Mouse (Mus musculus) embryonic fibroblast, embryonic 13.5 days (primary cell): ENCODE data around the gene Ret.

Experiments
- CTCF ChIP-seq: IDR thresholded peaks from 2 replicates; pipeline ENCODE4 v1.5.1; 2011; ENCODE audit warnings: mild to moderate bottlenecking, control low read depth, low read length, moderate library complexity, borderline replicate concordance; ENCODE audit not compliant: insufficient read depth
- POLR2A ChIP-seq: IDR thresholded peaks from 2 replicates; pipeline ENCODE4 v1.6.1; 2011; ENCODE audit warnings: low read depth, mild to moderate bottlenecking, control low read depth, low read length, moderate library complexity

DNA sequence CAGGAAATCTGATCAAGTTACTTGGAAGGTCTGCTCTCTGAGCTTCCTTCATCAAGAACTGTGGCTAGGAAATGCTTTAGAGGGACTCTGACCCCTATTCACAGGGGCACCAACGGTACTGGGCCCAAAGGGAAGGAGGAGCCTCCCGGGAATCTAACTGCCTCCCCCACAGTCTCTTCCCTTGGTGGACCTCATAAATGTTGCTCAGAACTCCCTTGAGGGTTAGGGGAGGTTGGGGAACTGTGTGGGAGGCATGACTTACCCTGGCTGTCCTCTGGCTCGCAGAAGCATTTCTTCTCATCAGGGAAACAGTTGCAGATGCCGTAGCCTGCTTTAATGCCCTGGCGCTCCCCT lies 23.6 kb downstream of the Ret start:
- TF ChIP-seq POLR2A (no peak), CTCF (no peak)
